Mouse (Mus musculus): ENCODE results near the gene Tmem201. TPM values are rescaled to one million over a fixed set of nuclear protein-coding genes. Genes with fewer than 3 reads are reported as not detected.
"Not testable (repeated sequence)": the region's sequence is repeated elsewhere in the genome, so short reads cannot be mapped to it uniquely, and the experiment has no call there.

Gene Tmem201
- total RNA-seq, 2 experiments from 2014 or later, result 64.8 to 69.1 TPM

DNA sequence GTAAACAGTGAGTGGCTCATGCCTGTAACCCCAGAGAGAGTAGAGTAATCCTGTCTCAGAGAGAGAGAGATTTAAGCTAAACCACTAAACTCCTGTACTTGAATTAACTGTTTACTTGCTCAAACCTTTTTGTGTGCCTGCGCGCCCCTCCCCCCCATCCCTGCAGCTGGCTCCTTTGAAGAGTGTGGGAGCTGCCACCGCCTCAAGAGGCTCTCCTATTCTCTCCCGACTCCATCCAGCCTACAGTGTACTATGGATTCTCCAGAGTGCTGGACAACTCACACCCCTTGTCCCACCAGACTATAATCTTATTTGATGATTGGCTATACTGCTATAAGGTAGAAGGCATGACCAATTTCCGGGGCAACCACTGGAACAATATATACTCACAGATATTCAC, 12.8 kb upstream of the Tmem201 start:
- no peak for DNase-seq (ENCODE audit: low spot score in 2 of 2)

DNA sequence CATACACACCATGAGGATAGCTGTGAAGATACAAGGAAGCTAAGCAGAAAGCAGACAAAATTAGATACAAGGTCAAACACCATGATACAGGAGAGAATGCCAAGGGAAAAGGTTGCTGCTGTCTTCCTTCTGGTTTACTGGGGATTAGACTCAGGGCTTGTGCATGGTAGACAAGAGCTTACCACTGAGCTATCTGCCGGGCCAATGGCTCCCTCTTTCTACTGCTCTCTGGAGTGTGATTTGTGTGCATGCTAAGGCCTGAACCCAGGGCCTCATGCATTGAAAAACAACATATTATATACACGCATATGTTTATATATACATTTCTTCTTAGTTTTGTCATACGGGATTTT, 11.8 kb upstream of the Tmem201 start:
- DNase-seq (ENCODE audit: low spot score in 2 of 2), result not testable (repeated sequence)

DNA sequence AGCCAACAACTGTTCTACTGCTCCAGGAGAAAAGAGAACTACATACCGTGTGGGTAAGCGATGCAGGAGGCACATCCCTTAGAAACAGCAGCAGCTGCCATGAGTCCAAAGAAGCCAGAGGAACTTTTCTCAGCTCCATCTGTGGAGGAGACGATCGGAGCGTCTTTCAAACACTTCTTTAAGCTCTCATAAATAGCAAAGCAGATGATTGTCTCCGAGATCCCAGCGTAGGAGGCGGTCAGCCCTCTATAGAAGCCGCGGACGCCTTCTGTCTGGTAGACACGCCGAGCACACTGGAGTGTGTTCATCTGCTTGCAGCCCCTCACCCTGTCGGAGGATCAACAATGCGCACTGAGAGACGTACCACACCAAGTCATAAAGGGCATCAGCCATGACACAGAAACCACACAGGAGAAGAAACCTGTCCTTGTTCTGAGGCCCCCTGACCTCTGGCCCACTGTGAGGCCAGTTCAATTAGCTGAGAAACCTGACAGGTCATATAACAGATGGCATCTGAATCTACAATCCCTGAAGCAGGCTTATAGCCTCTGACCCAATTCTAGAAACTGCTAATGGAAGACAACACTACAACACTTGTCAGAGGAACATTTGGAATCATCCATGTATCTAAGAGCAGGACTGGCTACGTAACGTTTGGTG, 11.3 kb upstream of the Tmem201 start:
- no peak for DNase-seq (ENCODE audit: low spot score in 2 of 2)

DNA sequence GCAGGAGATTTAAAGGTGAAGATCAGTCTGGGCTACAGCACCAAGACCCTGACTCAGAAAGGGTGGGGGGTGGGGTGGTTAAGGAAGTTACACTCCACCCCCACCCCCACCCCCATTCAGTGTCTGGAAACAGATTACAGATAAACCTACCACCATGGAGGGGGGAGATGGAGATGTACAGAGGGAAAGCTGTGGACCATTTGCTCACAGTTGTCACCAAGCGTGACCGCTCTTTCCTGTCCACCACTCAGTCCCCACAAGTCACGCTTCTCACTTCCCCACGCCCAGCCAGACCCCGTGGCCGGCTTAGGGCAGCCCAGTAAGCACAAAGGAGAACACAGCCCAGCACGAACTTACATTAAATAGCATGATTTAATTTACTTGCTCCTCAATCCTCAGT, 6.3 kb upstream of the Tmem201 start:
- DNase-seq (ENCODE audit: low spot score in 2 of 2), result no peak

DNA sequence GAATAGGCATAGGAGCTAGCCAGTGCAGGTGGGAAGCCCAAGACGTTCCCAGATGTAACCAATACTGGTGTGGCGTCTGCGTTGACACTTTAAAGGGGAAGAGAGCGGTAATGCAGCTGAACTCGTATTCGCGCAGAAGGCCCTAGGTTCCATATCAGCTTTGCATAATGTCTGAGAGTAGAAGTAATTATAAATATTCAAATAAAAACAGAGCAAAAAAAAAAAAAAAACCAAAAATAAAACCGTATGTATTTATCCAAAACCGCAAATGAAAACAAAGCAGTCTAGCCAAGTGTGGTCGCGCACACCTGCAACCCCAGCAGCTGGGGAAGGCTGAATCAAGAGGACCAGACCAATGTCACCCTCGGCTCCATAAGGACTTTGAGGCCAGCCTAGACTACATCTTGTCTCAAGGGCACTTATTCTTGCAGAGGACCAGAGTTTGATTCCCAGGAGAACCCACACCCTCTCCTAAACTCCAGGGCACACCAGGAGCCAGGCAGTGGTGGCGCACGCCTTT, 4.2 kb upstream of the Tmem201 start:
- DNase-seq (ENCODE audit: low spot score in 2 of 2), result no peak

DNA sequence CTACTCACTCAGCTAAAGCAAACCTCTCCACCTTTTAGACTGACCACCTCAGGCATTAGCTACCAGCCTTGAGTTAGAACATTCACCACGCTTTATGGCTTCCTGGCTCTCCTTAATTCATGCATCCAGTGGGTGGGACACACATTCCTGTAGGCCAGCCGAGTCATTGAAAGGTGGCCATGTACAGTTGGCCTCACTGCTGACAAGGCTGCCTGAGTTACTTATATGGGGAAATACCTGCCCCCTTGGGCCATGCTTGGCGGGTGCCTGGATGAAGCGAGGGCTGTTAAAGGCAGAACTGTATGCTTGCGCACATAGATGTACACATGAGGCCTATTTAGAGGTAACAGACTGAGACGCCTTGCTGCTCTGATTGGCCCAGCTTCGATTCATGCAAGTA, 2.5 kb upstream of the Tmem201 start:
- no peak for DNase-seq (ENCODE audit: low spot score in 2 of 2)

DNA sequence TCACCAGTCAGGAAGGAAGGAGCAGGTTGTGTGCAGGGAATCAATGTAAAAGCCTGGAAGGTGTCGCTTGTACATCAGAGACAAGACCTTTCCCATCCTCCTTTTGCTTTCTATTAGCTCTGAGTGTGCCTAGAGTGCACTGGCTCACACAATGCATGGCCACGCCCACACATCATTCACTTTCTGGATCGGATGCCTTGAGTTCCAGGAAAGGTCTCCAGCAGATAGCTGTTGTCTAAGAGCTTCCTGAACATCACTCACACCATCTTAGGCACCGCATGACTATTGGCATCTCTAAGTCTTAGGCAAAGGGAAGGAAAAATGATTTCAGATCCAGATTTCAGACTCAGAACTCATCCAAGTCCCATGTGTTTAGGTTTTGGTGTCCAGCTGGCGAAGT, 1.6 kb upstream of the Tmem201 start:
- DNase-seq (ENCODE audit: low spot score in 2 of 2), result no peak

DNA sequence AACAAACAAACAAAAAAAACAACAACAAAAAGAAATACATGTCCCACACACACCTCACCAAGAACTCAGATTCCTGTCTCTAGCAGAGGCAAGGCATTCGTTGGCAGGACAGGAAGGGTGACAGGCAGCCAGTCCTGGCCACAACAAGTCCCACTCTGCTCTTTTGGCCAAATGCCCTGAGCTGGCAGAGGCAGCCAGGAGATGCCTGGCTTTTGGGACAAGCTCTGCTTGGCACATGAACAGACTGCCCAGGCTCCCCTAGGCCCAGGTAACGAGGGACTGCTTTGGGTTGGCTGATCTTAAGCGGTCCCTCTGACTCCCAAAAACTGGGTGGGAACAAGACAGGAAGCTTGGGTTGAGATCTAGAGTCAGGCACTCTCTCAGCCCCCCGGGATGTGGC, 1.3 kb downstream of the Tmem201 start:
- DNase-seq (ENCODE audit: low spot score in 2 of 2), result peak in 1 of 2 experiments; percentile 82

DNA sequence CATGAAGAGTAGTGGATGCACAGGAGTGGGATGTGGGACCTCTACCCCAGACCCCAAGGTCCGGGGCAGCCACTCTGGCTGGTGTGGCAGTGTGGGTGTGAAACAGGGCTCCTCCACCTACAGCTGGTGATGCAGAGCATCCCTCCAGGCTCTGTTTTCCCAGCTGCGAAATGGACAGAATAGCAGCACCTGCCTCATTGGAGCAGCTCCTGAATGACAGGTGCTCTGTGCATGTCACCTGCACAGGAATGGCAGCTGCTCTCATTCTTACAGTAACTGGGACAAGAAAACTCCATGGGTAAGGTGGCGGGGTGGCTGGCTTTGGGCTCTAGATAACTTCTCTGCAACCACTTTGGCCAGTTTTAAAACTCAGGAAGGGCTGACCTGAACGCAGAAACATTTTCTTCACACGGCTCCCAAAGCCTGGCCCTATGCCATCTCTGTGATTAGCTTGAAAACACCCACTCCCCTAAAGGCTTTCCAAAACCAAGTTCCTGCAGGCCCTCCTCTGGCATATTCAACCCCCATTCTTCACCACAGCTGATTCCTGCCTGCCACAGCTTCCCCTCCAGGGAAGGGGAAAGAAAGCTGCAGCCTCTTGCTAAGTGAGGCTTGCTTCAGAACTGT, 2.1 kb downstream of the Tmem201 start:
- DNase-seq (ENCODE audit: low spot score in 2 of 2), result no peak

DNA sequence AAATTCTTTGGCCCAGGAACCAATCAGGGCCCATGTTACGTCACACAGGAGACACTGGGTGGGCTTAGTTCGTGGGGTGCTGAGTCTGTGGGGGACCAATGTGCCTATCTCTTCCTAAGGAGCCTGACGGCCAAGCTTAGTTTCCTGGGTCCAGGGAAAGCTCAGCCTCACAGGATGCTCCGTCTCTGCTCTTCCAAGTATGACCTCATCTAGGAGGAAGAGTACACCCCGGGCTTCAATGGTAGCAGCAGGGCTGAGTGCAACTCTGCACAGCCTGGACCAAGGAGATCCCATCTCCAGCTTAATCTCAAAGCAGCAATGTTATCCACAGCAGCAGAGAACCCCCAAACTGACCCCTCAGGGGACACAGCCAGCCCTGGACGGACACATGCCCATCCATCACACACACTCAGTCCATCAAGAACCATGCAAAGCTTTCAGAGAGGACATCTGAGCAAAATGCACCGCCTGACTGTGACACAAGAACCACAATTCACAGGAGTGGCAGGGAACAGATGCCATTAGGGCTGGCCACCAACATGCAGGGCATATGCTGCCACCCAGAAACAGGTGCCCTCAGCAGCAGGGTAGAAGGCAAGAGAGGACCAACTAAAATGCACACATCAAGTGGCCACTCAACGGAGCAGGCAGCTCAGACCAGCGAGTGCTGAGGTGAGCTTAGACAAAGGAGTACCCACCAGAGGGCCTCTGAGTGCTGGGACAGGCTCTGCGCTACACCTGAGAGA, 2.9 kb downstream of the Tmem201 start:
- no peak for DNase-seq (ENCODE audit: low spot score in 2 of 2)

DNA sequence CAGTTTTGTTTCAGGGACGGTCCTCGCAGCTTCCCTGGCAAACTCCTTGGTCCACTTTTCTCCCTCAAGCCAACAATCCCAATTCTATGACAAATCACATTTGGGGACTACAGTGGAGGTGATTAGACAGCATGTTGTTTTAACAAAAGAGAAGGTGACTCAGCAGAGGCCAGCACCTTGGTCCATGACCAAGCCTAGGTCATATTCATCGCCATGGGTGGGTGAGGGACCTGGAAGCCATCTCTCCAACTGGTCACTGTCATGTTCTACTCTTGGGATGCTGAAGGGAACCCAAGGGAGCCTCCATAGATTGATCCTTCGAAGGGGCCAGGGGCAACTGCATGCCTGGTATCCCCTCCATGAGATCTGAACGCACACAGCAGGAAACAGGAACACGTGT, 3.6 kb downstream of the Tmem201 start:
- DNase-seq (ENCODE audit: low spot score in 2 of 2), result no peak

DNA sequence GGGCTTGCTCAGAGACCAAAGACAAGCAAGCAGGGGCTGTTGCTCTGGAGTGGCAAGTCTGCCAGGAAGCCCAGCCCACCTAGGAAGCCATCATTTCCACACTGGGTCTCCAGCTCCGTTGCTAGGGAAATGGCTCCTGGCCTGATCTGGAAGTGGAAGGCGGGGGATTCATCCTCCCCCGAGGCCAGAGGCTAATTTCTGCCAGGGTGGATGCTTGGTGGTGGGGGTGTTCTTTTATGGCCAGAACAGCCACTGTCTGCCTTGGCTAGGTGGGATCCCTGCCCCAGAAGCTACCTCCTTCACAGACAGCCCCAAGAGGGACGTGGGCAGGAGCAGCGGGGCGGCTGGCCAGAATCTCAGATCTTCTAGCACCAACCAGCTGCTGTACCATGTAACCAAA, 4.1 kb downstream of the Tmem201 start:
- DNase-seq (ENCODE audit: low spot score in 2 of 2), result no peak

DNA sequence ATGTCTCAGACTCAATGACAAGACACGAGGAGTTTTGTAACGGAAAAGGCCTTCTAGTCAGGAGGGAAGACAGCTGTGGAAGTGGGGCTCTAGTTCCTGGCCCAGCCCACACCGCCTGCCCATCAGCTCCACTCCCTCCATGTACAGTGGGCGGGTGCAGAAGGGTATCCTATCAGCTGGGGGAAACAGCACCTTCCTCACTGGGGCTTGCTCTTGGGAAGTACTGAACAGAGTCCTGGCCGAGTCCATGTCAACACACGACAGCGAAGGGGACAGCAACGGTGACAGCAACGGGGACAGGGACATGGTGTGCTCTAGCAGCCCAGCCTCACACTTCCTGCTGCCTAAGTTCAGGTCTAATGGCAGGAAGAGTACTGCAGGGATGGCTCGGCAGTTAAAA, 5.0 kb downstream of the Tmem201 start:
- DNase-seq (ENCODE audit: low spot score in 2 of 2), result no peak

DNA sequence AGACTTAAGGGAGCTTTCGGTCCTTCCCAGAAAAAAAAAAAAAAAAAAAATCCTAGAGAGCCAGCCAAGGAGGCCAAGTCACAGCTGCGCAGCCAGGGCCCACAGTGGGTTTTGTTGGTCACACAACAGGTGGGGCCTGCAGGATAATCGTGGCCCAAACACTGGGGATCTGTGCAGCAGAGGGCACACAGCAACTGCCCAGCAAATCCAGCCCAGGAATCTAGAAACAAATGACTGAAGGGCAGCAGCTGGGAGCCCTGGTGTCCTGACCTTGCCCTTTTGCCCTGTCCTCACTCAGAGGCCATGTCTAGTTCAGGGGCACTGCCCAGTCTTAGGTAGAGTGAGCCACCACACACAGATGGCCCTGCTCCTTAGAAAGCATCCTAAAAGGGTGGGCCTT, 5.5 kb downstream of the Tmem201 start:
- no peak for DNase-seq (ENCODE audit: low spot score in 2 of 2)

DNA sequence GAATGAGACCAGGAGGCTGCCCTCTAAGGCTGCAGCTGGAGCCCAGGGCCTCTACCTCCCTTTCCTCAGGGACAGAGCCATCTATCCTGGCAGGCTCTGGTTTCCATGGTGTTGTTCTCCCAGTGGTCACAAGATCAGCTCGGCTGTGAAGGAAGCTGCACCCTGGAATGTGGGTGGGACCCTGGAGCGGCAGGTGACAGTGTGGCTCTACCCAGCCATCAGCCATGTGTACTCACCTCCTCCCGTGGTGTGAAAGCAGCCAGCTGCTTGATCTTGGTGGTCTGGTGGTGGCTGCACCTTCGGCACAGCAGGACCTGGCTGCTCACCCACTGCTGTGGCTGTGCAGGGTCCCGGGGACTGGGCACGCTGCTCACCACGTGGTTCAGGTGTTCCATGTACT, 7.0 kb downstream of the Tmem201 start:
- DNase-seq (ENCODE audit: low spot score in 2 of 2), result no peak

DNA sequence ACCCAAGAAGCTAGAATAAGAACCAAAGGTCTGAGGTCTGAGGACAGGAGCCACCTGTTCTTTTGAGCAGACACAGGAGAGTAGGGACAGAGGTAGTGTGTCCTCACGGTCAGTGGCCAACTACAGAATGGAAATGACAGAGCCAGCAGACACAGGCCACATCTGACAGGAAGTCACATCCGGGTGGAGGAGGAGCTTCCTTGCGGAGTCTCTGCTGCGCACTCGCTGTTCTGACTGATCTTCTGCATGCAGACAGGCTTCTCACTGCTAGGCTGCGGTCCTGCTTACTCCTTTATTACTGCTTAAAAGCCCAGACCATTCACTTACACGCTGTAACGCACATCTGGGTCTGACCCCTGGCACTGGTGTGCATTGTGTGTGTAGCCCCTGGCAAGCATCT, 9.0 kb downstream of the Tmem201 start:
- DNase-seq (ENCODE audit: low spot score in 2 of 2), result no peak

DNA sequence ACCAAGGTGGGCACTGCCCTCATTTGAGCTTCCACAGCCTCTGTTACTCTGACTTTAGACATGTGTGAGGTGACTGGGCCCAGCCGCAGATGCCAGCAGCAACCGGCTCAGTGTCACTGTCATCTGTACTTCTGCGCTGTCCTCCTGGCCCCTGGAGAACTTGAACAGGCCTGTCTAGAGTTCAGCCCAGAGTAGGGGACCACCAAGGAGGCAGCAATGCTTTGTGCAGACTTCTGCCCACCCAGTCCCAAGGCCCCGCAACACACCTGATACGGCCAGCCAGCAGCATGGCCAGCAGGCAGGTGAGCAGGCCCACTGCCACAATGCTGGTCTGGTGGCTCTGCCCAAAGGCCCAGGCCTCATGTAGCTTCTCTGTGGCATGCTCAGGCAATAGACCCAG, 10.2 kb downstream of the Tmem201 start:
- no peak for DNase-seq (ENCODE audit: low spot score in 2 of 2)

DNA sequence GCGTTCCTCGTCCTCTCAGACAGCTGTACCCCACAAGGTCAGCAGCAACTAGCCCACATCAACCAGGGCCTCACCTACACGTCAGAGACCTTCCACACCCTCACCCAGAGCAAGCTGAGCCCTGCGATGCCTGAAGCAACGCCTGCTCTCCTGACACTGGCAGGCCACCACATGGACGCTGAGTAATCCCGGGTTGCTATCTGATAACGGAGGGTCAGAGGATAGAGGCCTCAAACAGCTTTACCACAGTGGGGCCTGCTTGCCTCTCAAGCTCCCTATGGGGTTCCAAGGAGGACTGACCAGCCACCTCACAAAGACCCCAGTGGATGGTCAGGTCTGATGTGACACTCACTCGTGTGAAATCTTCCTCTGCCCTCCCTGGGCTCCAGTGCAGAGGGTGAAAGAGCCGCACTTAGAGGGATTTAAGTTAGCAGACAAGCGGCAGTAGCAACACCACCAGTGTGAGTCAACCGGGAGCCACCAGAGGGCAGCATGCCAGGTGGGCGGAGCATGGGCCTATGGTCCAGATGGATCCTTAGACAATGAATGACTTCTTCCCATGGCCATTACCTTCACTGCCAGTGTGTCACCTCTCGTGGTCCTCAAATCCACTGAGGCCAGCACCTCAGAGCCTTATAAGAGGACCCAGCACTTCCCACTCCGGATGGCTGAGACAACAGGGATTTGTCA, 12.0 kb downstream of the Tmem201 start:
- peak; percentile 63 to 65 for DNase-seq (ENCODE audit: low spot score in 2 of 2)

DNA sequence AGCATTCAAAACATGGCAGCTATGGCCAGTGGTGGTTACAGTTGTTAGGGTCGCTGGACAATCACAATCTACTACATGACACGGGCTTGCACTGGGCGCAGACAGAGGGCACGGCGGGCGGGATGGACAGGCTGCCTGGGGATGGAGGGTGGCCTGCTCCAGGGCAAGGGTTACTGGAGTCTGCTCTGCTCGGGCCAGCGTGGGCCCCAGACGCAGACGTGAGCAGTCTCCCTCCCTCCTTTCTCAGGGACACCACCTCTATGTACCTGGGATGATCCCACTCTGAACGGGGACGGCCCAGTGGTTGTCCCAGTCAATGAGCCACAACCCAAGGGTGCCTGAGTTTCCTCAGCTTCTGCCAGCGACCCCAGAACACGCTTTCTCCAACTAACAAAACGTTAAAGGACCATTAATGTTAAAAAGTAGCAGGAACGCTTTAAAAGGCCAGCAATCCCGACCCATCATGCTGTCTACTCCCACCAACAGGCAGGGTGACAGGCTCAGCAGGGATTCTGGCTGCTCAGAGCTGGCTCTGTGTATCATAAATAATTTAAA, 12.9 kb downstream of the Tmem201 start:
- no peak for DNase-seq (ENCODE audit: low spot score in 2 of 2)

DNA sequence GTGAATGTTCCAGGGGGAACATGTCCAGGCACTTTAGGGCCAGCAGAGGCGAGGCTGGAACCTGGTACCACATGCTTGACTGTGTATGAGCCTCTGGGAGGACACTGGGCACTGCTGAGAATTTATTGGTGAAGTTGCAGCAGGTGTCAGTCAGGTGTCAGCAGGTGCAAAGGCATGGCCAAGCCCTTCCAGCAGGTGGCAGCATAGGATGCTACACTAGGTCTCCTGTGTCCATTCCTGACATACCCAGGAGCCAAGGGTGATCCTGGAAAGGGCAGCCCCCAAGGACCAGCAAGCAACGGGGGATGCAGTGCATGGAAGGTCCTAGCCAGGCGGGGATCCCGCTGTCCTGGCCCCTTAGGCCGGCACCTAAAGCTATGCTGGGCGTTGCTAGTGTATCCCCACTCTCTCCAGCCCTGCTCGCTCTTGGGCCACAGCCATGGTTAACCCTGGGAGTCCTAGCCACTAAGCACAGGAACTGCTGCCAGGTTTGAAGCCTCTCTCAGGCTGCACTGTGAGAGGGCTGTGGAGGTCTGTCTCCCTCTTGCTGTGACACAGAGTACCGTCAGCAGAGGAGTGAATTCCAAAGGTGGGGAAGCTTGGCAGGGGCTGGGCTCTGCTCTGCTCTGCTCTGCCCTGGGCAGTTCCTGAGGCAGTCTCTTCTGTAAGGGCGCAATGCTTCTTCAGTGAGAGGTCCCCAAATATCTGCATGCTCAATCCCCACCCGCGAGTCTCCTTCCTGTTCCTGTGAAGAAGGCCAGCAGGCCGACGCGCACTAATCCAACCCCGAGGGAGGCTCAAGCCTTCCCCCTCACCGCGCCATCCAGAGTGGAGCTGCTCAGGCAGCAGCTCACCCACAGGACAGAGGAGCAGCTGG, 13.8 kb downstream of the Tmem201 start:
- no peak for DNase-seq (ENCODE audit: low spot score in 2 of 2)

DNA sequence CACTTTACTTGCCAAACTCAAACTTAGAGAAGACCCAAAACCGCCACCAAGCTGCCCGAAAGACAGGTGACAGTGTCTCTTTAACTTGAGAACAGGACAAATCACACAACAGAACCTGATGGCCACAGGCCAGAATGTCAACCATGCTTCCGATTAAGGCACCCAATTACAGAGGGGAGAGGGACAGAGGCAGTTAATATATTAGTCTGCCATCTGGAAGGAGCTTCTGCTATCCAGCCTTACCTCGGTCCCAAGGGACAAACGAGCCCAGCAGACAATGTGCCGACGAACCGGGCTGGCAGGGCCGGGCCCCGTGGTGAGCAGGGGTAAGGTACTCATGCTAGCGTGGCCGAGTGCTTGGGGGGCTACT, 14.8 kb downstream of the Tmem201 start:
- DNase-seq (ENCODE audit: low spot score in 2 of 2), result no peak

Data from layer of hippocampus, postnatal 14 days (tissue).